Mouse (Mus musculus): ENCODE data around the gene Rab31. TPM values are rescaled to one million over a fixed set of nuclear protein-coding genes. Genes with fewer than 3 reads are reported as not detected.

The Rab31 gene
- polyA plus RNA-seq, 1 experiment = 60.7 TPM

DNA sequence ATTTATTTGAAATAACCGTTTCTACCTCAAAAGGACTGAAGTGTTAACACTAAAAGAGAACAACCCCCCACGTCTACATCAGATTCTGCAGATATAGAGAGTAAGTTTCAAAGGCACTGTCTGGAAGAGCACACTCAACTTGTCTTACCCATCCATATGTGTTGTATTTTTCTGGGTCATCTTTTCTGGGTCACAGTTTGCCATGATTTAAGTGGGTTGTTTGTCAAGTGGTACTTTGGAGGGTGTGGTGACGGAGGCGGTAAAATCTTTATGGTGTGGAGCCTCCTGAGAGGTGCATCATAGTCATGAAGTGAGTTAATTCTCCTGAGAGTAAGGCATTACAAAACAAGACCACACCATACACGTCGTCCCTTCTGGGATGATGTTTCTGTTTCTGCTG lies 147.0 kb downstream of the Rab31 start:
- TF ChIP-seq SRF (IDR thresholded peaks at IDR 0.05; ENCODE audit: control insufficient read depth, insufficient read length, low read depth) (no peak), TCF3 (IDR thresholded peaks at IDR 0.05; ENCODE audit: insufficient read length, low read depth) (no peak), POLR2A (IDR thresholded peaks at IDR 0.05; ENCODE audit: insufficient read length, low read depth) (no peak), E2F4 (IDR thresholded peaks at IDR 0.05; ENCODE audit: insufficient read depth) (no peak), MAX (IDR thresholded peaks at IDR 0.05; ENCODE audit: low read depth) (no peak), CEBPB (IDR thresholded peaks at IDR 0.05; ENCODE audit: insufficient read depth, poor library complexity, severe bottlenecking) (no peak), MYOG (IDR thresholded peaks at IDR 0.05; ENCODE audit: control insufficient read depth in 1 of 3, insufficient read depth in 1 of 3, insufficient read length in 2 of 3, low read depth in 2 of 3) (no peak), USF1 (IDR thresholded peaks at IDR 0.05; ENCODE audit: low read depth) (no peak)
- no peaks in the 10 kb centered on the region for H3K36me3 ChIP-seq (ENCODE audit: control insufficient read depth, insufficient read depth)
- no peaks in the 10 kb centered on the region for H3K79me2 ChIP-seq (ENCODE audit: control insufficient read depth, insufficient read depth)
- no peak overlapping the region for H3K4me3 ChIP-seq
- H3ac ChIP-seq (ENCODE audit: control insufficient read depth, insufficient read length) = no peak overlapping the region
- no peaks in the 10 kb centered on the region for H3K27me3 ChIP-seq (ENCODE audit: control insufficient read depth, insufficient read depth, insufficient read length)
- H3K4me2 ChIP-seq (ENCODE audit: low read depth) = no peak overlapping the region

GRCm38 (mm10) chr17:65623130-65623529 lies 149.4 kb downstream of the Rab31 start:
- no peaks in the 10 kb centered on the region for H3K36me3 ChIP-seq (ENCODE audit: control insufficient read depth, insufficient read depth)
- H3K4me3 ChIP-seq = no peak overlapping the region
- H3K27me3 ChIP-seq (ENCODE audit: control insufficient read depth, insufficient read depth, insufficient read length) = no peaks in the 10 kb centered on the region
- no peaks in the 10 kb centered on the region for H3K79me2 ChIP-seq (ENCODE audit: control insufficient read depth, insufficient read depth)
- H3ac ChIP-seq (ENCODE audit: control insufficient read depth, insufficient read length) = no peak overlapping the region
- TF ChIP-seq POLR2AphosphoS2 (IDR thresholded peaks at IDR 0.05; ENCODE audit: insufficient read length, low read depth) (no peak), POLR2A (IDR thresholded peaks at IDR 0.05; ENCODE audit: insufficient read length, low read depth) (no peak), MYOD1 (IDR thresholded peaks at IDR 0.05; ENCODE audit: control insufficient read depth in 1 of 3, insufficient read length in 2 of 3, low read depth in 2 of 3) (no peak), SRF (IDR thresholded peaks at IDR 0.05; ENCODE audit: control insufficient read depth, insufficient read length, low read depth) (no peak), CEBPB (IDR thresholded peaks at IDR 0.05; ENCODE audit: insufficient read depth, poor library complexity, severe bottlenecking) (no peak), MAX (IDR thresholded peaks at IDR 0.05; ENCODE audit: low read depth) (no peak), E2F4 (IDR thresholded peaks at IDR 0.05; ENCODE audit: insufficient read depth) (no peak), USF1 (IDR thresholded peaks at IDR 0.05; ENCODE audit: low read depth) (no peak), TCF12 (IDR thresholded peaks at IDR 0.05; ENCODE audit: insufficient read depth, poor library complexity, severe bottlenecking) (no peak), REST (IDR thresholded peaks at IDR 0.05; ENCODE audit: insufficient read depth, insufficient read length) (no peak), MYOG (IDR thresholded peaks at IDR 0.05; ENCODE audit: control insufficient read depth in 1 of 3, insufficient read depth in 1 of 3, insufficient read length in 2 of 3, low read depth in 2 of 3) (no peak), TCF3 (IDR thresholded peaks at IDR 0.05; ENCODE audit: insufficient read length, low read depth) (no peak)
- H3K4me2 ChIP-seq (ENCODE audit: low read depth) = no peak overlapping the region

DNA sequence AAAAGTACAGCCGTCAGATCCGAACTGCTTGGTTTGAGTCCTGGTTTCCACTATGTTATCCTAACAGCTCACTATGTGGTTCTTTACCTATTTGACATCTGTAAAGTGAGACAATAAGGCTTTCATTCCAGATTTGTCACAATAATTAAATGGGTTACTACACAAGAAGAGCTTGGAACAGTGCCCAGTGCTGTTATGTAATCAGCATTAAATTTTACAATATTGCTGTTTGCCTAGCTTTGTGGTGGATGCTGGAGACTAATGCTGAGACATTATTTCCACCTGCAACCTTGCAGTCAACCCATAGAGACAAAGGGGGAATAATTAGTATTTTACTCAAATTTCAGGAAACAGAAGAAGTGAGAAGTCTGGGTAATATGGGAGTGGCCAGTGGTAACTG lies 154.1 kb downstream of the Rab31 start:
- no peaks in the 10 kb centered on the region for H3K27me3 ChIP-seq (ENCODE audit: control insufficient read depth, insufficient read depth, insufficient read length)
- TF ChIP-seq TCF3 (IDR thresholded peaks at IDR 0.05; ENCODE audit: insufficient read length, low read depth) = no peak
- TF ChIP-seq POLR2AphosphoS2 (IDR thresholded peaks at IDR 0.05; ENCODE audit: insufficient read length, low read depth) = no peak
- TF ChIP-seq SRF (IDR thresholded peaks at IDR 0.05; ENCODE audit: control insufficient read depth, insufficient read length, low read depth) = no peak
- no peak for TF ChIP-seq POLR2A (IDR thresholded peaks at IDR 0.05; ENCODE audit: insufficient read length, low read depth)
- no peak for TF ChIP-seq CEBPB (IDR thresholded peaks at IDR 0.05; ENCODE audit: insufficient read depth, poor library complexity, severe bottlenecking)
- no peak for TF ChIP-seq TCF12 (IDR thresholded peaks at IDR 0.05; ENCODE audit: insufficient read depth, poor library complexity, severe bottlenecking)
- no peak for TF ChIP-seq E2F4 (IDR thresholded peaks at IDR 0.05; ENCODE audit: insufficient read depth)
- no peak for TF ChIP-seq REST (IDR thresholded peaks at IDR 0.05; ENCODE audit: insufficient read depth, insufficient read length)
- TF ChIP-seq USF1 (IDR thresholded peaks at IDR 0.05; ENCODE audit: low read depth) = no peak

DNA sequence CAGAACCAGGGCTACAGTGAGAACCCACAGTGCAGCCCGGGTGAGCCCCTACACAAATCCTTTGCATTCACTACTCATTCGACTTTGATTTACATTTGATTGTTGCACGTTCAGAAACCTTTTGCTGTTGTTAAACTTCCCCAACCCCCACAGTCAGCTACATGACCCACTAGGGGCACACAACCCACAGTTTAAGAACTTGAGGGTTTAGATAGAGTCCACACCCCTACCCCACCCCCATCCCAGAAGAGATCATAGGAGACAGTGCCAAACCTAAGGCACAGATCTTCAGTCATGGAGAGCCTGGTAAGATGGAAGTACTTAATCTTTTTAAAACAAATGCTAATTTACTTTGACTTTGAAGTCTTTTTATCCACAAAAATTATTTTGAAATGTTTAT lies 156.9 kb downstream of the Rab31 start:
- H3K36me3 ChIP-seq (ENCODE audit: control insufficient read depth, insufficient read depth) = no peaks in the 10 kb centered on the region
- TF ChIP-seq REST (IDR thresholded peaks at IDR 0.05; ENCODE audit: insufficient read depth, insufficient read length) (no peak), E2F4 (IDR thresholded peaks at IDR 0.05; ENCODE audit: insufficient read depth) (no peak), SRF (IDR thresholded peaks at IDR 0.05; ENCODE audit: control insufficient read depth, insufficient read length, low read depth) (no peak), USF1 (IDR thresholded peaks at IDR 0.05; ENCODE audit: low read depth) (no peak), MAX (IDR thresholded peaks at IDR 0.05; ENCODE audit: low read depth) (no peak), MYOD1 (IDR thresholded peaks at IDR 0.05; ENCODE audit: control insufficient read depth in 1 of 3, insufficient read length in 2 of 3, low read depth in 2 of 3) (no peak), POLR2A (IDR thresholded peaks at IDR 0.05; ENCODE audit: insufficient read length, low read depth) (no peak), MYOG (IDR thresholded peaks at IDR 0.05; ENCODE audit: control insufficient read depth in 1 of 3, insufficient read depth in 1 of 3, insufficient read length in 2 of 3, low read depth in 2 of 3) (no peak), POLR2AphosphoS2 (IDR thresholded peaks at IDR 0.05; ENCODE audit: insufficient read length, low read depth) (no peak)
- H3K4me3 ChIP-seq = no peak overlapping the region
- H3K4me2 ChIP-seq (ENCODE audit: low read depth) = no peak overlapping the region
- H3ac ChIP-seq (ENCODE audit: control insufficient read depth, insufficient read length) = no peak overlapping the region
- H3K27me3 ChIP-seq (ENCODE audit: control insufficient read depth, insufficient read depth, insufficient read length) = no peaks in the 10 kb centered on the region
- H3K79me2 ChIP-seq (ENCODE audit: control insufficient read depth, insufficient read depth) = peaks cover 20% of the 10 kb centered on the region

More for the DNA sequence above, 154.1 kb downstream of the Rab31 start:
- Histone ChIP-seq H3K4me3 (no peak overlapping the region), H3K79me2 (ENCODE audit: control insufficient read depth, insufficient read depth) (no peaks in the 10 kb centered on the region), H3K4me2 (ENCODE audit: low read depth) (no peak overlapping the region), H3ac (ENCODE audit: control insufficient read depth, insufficient read length) (no peak overlapping the region), H3K36me3 (ENCODE audit: control insufficient read depth, insufficient read depth) (no peaks in the 10 kb centered on the region)

- H3K79me2 ChIP-seq (ENCODE audit: control insufficient read depth, insufficient read depth) = peaks cover 32% of the 10 kb centered on the region
- TF ChIP-seq CEBPB (IDR thresholded peaks at IDR 0.05; ENCODE audit: insufficient read depth, poor library complexity, severe bottlenecking) (no peak), MYOD1 (IDR thresholded peaks at IDR 0.05; ENCODE audit: control insufficient read depth in 1 of 3, insufficient read length in 2 of 3, low read depth in 2 of 3) (no peak), POLR2AphosphoS2 (IDR thresholded peaks at IDR 0.05; ENCODE audit: insufficient read length, low read depth) (no peak), TCF12 (IDR thresholded peaks at IDR 0.05; ENCODE audit: insufficient read depth, poor library complexity, severe bottlenecking) (no peak), USF1 (IDR thresholded peaks at IDR 0.05; ENCODE audit: low read depth) (no peak), POLR2A (IDR thresholded peaks at IDR 0.05; ENCODE audit: insufficient read length, low read depth) (no peak), TCF3 (IDR thresholded peaks at IDR 0.05; ENCODE audit: insufficient read length, low read depth) (no peak), REST (IDR thresholded peaks at IDR 0.05; ENCODE audit: insufficient read depth, insufficient read length) (no peak), MYOG (IDR thresholded peaks at IDR 0.05; ENCODE audit: control insufficient read depth in 1 of 3, insufficient read depth in 1 of 3, insufficient read length in 2 of 3, low read depth in 2 of 3) (no peak), MAX (IDR thresholded peaks at IDR 0.05; ENCODE audit: low read depth) (no peak), E2F4 (IDR thresholded peaks at IDR 0.05; ENCODE audit: insufficient read depth) (no peak)
- H3K27me3 ChIP-seq (ENCODE audit: control insufficient read depth, insufficient read depth, insufficient read length) = no peaks in the 10 kb centered on the region
- no peaks in the 10 kb centered on the region for H3K36me3 ChIP-seq (ENCODE audit: control insufficient read depth, insufficient read depth)
- H3ac ChIP-seq (ENCODE audit: control insufficient read depth, insufficient read length) = peak overlapping the region; percentile 93
- H3K4me2 ChIP-seq (ENCODE audit: low read depth) = peak overlapping the region; percentile 92
- H3K4me3 ChIP-seq = peak overlapping the region; percentile 45
Measured at GRCm38 (mm10) chr17:65614431-65614830, 158.1 kb downstream of the Rab31 start.

Data from myocyte (in vitro differentiated cells).